Mouse (Mus musculus): ENCODE data around the gene Nlrc5. TPM values are rescaled to one million over a fixed set of nuclear protein-coding genes. Genes with fewer than 3 reads are reported as not detected.

Nlrc5 gene
- polyA plus RNA-seq, 1 experiment from 2014 or later = 0.47 TPM

- no peaks in the 10 kb centered on the region for H3K4me1 ChIP-seq (ENCODE audit: control insufficient read depth, low read depth, low read length)
These were observed 132.4 kb downstream of the Nlrc5 start for GRCm38 (mm10) chr8:94566446-94567158.

GRCm38 (mm10) chr8:94567159-94567849 lies 133.1 kb downstream of the Nlrc5 start:
- 69% methylated on average over 8 of the region's 8 CpGs for WGBS (ENCODE audit: insufficient replicate concordance)
- H3K4me1 ChIP-seq (ENCODE audit: control insufficient read depth, low read depth, low read length) = no peaks in the 10 kb centered on the region
- no peaks in the 10 kb centered on the region for H3K36me3 ChIP-seq (ENCODE audit: control insufficient read depth, insufficient read depth)
- H3K9ac ChIP-seq (ENCODE audit: low read depth, low read length) = no peak overlapping the region
- no peak for ATAC-seq (ENCODE audit: low read depth)
- no peaks in the 10 kb centered on the region for H3K9me3 ChIP-seq (replicated peaks; ENCODE audit: control insufficient read depth, low read length)
- no peak overlapping the region for H3K4me3 ChIP-seq (ENCODE audit: low read depth, low read length)
- H3K4me2 ChIP-seq (ENCODE audit: low read depth, low read length) = no peak overlapping the region
- no peak overlapping the region for H3K27ac ChIP-seq (ENCODE audit: low read length)
- no peaks in the 10 kb centered on the region for H3K27me3 ChIP-seq (ENCODE audit: control insufficient read depth, insufficient read depth, low read depth, low read length)

More at GRCm38 (mm10) chr8:94566446-94567158, 132.4 kb downstream of the Nlrc5 start:
- no peak for ATAC-seq (ENCODE audit: low read depth)
- 44% methylated on average over 15 of the region's 15 CpGs for WGBS (ENCODE audit: insufficient replicate concordance)
- no peaks in the 10 kb centered on the region for H3K9me3 ChIP-seq (replicated peaks; ENCODE audit: control insufficient read depth, low read length)
- H3K4me3 ChIP-seq (ENCODE audit: low read depth, low read length) = no peak overlapping the region
- no peaks in the 10 kb centered on the region for H3K36me3 ChIP-seq (ENCODE audit: control insufficient read depth, insufficient read depth)
- H3K4me2 ChIP-seq (ENCODE audit: low read depth, low read length) = no peak overlapping the region
- no peak overlapping the region for H3K9ac ChIP-seq (ENCODE audit: low read depth, low read length)
- no peaks in the 10 kb centered on the region for H3K27me3 ChIP-seq (ENCODE audit: control insufficient read depth, insufficient read depth, low read depth, low read length)
- no peak overlapping the region for H3K27ac ChIP-seq (ENCODE audit: low read length)

- H3K4me3 ChIP-seq (ENCODE audit: low read depth, low read length) = no peak overlapping the region
- no peak overlapping the region for H3K4me2 ChIP-seq (ENCODE audit: low read depth, low read length)
- H3K4me1 ChIP-seq (ENCODE audit: control insufficient read depth, low read depth, low read length) = no peaks in the 10 kb centered on the region
- H3K27me3 ChIP-seq (ENCODE audit: control insufficient read depth, insufficient read depth, low read depth, low read length) = no peaks in the 10 kb centered on the region
- H3K9me3 ChIP-seq (replicated peaks; ENCODE audit: control insufficient read depth, low read length) = no peaks in the 10 kb centered on the region
- no peak overlapping the region for H3K27ac ChIP-seq (ENCODE audit: low read length)
- no peaks in the 10 kb centered on the region for H3K36me3 ChIP-seq (ENCODE audit: control insufficient read depth, insufficient read depth)
- no peak for ATAC-seq (ENCODE audit: low read depth)
- WGBS (ENCODE audit: insufficient replicate concordance) = 64% methylated on average over 8 of the region's 8 CpGs
- H3K9ac ChIP-seq (ENCODE audit: low read depth, low read length) = no peak overlapping the region
These were observed 133.9 kb downstream of the Nlrc5 start for GRCm38 (mm10) chr8:94568098-94568497.

- Histone ChIP-seq H3K27me3 (ENCODE audit: control insufficient read depth, insufficient read depth, low read depth, low read length) (no peaks in the 10 kb centered on the region), H3K9me3 (replicated peaks; ENCODE audit: control insufficient read depth, low read length) (no peaks in the 10 kb centered on the region), H3K36me3 (ENCODE audit: control insufficient read depth, insufficient read depth) (no peaks in the 10 kb centered on the region), H3K27ac (ENCODE audit: low read length) (no peak overlapping the region), H3K9ac (ENCODE audit: low read depth, low read length) (no peak overlapping the region), H3K4me1 (ENCODE audit: control insufficient read depth, low read depth, low read length) (no peaks in the 10 kb centered on the region), H3K4me3 (ENCODE audit: low read depth, low read length) (no peak overlapping the region), H3K4me2 (ENCODE audit: low read depth, low read length) (no peak overlapping the region)
- no peak for ATAC-seq (ENCODE audit: low read depth)
- 58% methylated on average over 1 of the region's 1 CpGs for WGBS (ENCODE audit: insufficient replicate concordance)
These were observed 135.3 kb downstream of the Nlrc5 start for GRCm38 (mm10) chr8:94569419-94569818.

- Histone ChIP-seq H3K4me1 (ENCODE audit: control insufficient read depth, low read depth, low read length) (no peaks in the 10 kb centered on the region), H3K27me3 (ENCODE audit: control insufficient read depth, insufficient read depth, low read depth, low read length) (no peaks in the 10 kb centered on the region), H3K9me3 (replicated peaks; ENCODE audit: control insufficient read depth, low read length) (no peaks in the 10 kb centered on the region), H3K27ac (ENCODE audit: low read length) (no peak overlapping the region), H3K9ac (ENCODE audit: low read depth, low read length) (no peak overlapping the region), H3K36me3 (ENCODE audit: control insufficient read depth, insufficient read depth) (peaks cover 7% of the 10 kb centered on the region), H3K4me2 (ENCODE audit: low read depth, low read length) (no peak overlapping the region), H3K4me3 (ENCODE audit: low read depth, low read length) (no peak overlapping the region)
- 67% methylated on average over 2 of the region's 2 CpGs for WGBS (ENCODE audit: insufficient replicate concordance)
- no peak for ATAC-seq (ENCODE audit: low read depth)
These were observed 137.7 kb downstream of the Nlrc5 start for GRCm38 (mm10) chr8:94571896-94572295.

- Histone ChIP-seq H3K36me3 (ENCODE audit: control insufficient read depth, insufficient read depth) (peaks cover 19% of the 10 kb centered on the region), H3K27ac (ENCODE audit: low read length) (no peak overlapping the region), H3K4me3 (ENCODE audit: low read depth, low read length) (no peak overlapping the region), H3K4me2 (ENCODE audit: low read depth, low read length) (no peak overlapping the region), H3K9me3 (replicated peaks; ENCODE audit: control insufficient read depth, low read length) (no peaks in the 10 kb centered on the region), H3K9ac (ENCODE audit: low read depth, low read length) (no peak overlapping the region), H3K27me3 (ENCODE audit: control insufficient read depth, insufficient read depth, low read depth, low read length) (no peaks in the 10 kb centered on the region), H3K4me1 (ENCODE audit: control insufficient read depth, low read depth, low read length) (no peaks in the 10 kb centered on the region)
- 83% methylated on average over 16 of the region's 16 CpGs for WGBS (ENCODE audit: insufficient replicate concordance)
- no peak for ATAC-seq (ENCODE audit: low read depth)
These were observed 140.2 kb downstream of the Nlrc5 start for GRCm38 (mm10) chr8:94574159-94574907.

GRCm38 (mm10) chr8:94575148-94575547 lies 141.0 kb downstream of the Nlrc5 start:
- Histone ChIP-seq H3K9me3 (replicated peaks; ENCODE audit: control insufficient read depth, low read length) (no peaks in the 10 kb centered on the region), H3K27me3 (ENCODE audit: control insufficient read depth, insufficient read depth, low read depth, low read length) (no peaks in the 10 kb centered on the region), H3K27ac (ENCODE audit: low read length) (no peak overlapping the region), H3K4me1 (ENCODE audit: control insufficient read depth, low read depth, low read length) (no peaks in the 10 kb centered on the region), H3K9ac (ENCODE audit: low read depth, low read length) (no peak overlapping the region), H3K4me3 (ENCODE audit: low read depth, low read length) (no peak overlapping the region), H3K4me2 (ENCODE audit: low read depth, low read length) (no peak overlapping the region), H3K36me3 (ENCODE audit: control insufficient read depth, insufficient read depth) (peaks cover 19% of the 10 kb centered on the region)
- no peak for ATAC-seq (ENCODE audit: low read depth)
- WGBS (ENCODE audit: insufficient replicate concordance) = 79% methylated on average over 4 of the region's 4 CpGs
